Mouse (Mus musculus) adrenal gland, postnatal 10 days (tissue): ENCODE measurements around the gene Dis3. TPM values are rescaled to one million over a fixed set of nuclear protein-coding genes. Genes with fewer than 3 reads are reported as not detected.
A peak's percentile ranks its signal among the peaks of the same experiment; 100 is the strongest.
"Not testable (repeated sequence)": the region's sequence is repeated elsewhere in the genome, so short reads cannot be mapped to it uniquely, and the experiment has no call there.

ENCODE experiments used
- DNase-seq: peaks from one replicate; pipeline ENCODE4 v3.0.0; 2021; ENCODE audit warnings: mixed read lengths
- total RNA-seq, 2 experiments: library from RNA; stranded (reverse); gene quantifications; 2 replicates each; pipeline ENCODE4 v1.2.3; 2021

Dis3 gene
- total RNA-seq, 2 experiments from 2014 or later, result 21.2 to 28.5 TPM

- no peak for DNase-seq
Observed at GRCm38 (mm10) chr14:99063091-99063490, 36.5 kb downstream of the Dis3 start.

GRCm38 (mm10) chr14:99060616-99061015, 39.0 kb downstream of the Dis3 start:
- no peak for DNase-seq

- no peak for DNase-seq
Observed at GRCm38 (mm10) chr14:99058959-99059586, 40.5 kb downstream of the Dis3 start.

GRCm38 (mm10) chr14:99046782-99047181, 52.8 kb downstream of the Dis3 start:
- DNase-seq, result peak; percentile 10

- DNase-seq, result peak; percentile 95
Observed at GRCm38 (mm10) chr14:99046031-99046781, 53.4 kb downstream of the Dis3 start, which contains the start of the genes Mzt1 and Bora. Mzt1 (minus strand) TSS chr14:99046134. Bora (plus strand) TSS chr14:99046222.

GRCm38 (mm10) chr14:99045378-99046030, 54.1 kb downstream of the Dis3 start:
- no peak for DNase-seq

- no peak for DNase-seq
Observed at GRCm38 (mm10) chr14:99044718-99045117, 54.9 kb downstream of the Dis3 start.

GRCm38 (mm10) chr14:99044096-99044495, 55.5 kb downstream of the Dis3 start:
- DNase-seq, result no peak

- no peak for DNase-seq
Observed at GRCm38 (mm10) chr14:99043499-99043898, 56.1 kb downstream of the Dis3 start.

- DNase-seq, result no peak
Observed at GRCm38 (mm10) chr14:99041416-99041815, 58.2 kb downstream of the Dis3 start.

GRCm38 (mm10) chr14:99039308-99039707, 60.3 kb downstream of the Dis3 start:
- DNase-seq, result not testable (repeated sequence)

GRCm38 (mm10) chr14:99037703-99038102, 61.9 kb downstream of the Dis3 start:
- DNase-seq, result no peak

GRCm38 (mm10) chr14:99036039-99036438, 63.5 kb downstream of the Dis3 start:
- DNase-seq, result no peak

- DNase-seq, result not testable (repeated sequence)
Observed at GRCm38 (mm10) chr14:99034851-99035250, 64.7 kb downstream of the Dis3 start.

GRCm38 (mm10) chr14:99032596-99032995, 67.0 kb downstream of the Dis3 start:
- no peak for DNase-seq

GRCm38 (mm10) chr14:99031337-99031873, 68.2 kb downstream of the Dis3 start:
- no peak for DNase-seq

- no peak for DNase-seq
Observed at GRCm38 (mm10) chr14:99029987-99030386, 69.6 kb downstream of the Dis3 start.

Other genes starting within 250 kb of the Dis3 start
- 1 to 10 TPM; 3.8 to 7.0 TPM for gene Rpl36a-ps1, start 105.5 kb downstream of the Dis3 start, total RNA-seq
- 10 to 100 TPM; 30.3 to 30.7 TPM for gene Mzt1, start 53.6 kb downstream of the Dis3 start, total RNA-seq
- 1 to 10 TPM; 6.1 to 9.6 TPM for gene Bora, start 53.5 kb downstream of the Dis3 start, total RNA-seq
- 10 to 100 TPM in 1 of 2 experiments, 1 to 10 TPM in 1; 9.5 to 11.8 TPM for gene Pibf1, start 346 bp downstream of the Dis3 start, total RNA-seq
- 1 to 10 TPM; 7.2 to 7.5 TPM for gene Klf5, start 198.9 kb upstream of the Dis3 start, total RNA-seq